Mouse (Mus musculus) monocyte, adult 5-6 weeks (primary cell): ENCODE results near the gene Hba-x. TPM values are rescaled to one million over a fixed set of nuclear protein-coding genes. Genes with fewer than 3 reads are reported as not detected.
A peak's percentile ranks its signal among the peaks of the same experiment; 100 is the strongest.

Experiments used
- ATAC-seq: fragments of 153-309, 156-312 bp; replicated peaks from 2 replicates; pipeline ENCODE4 v1.8.0; 2017; ENCODE audit warnings: mild to moderate bottlenecking; ENCODE audit not compliant: low TSS enrichment, insufficient number of reproducible peaks, severe bottlenecking, poor library complexity, low FRiP score
- total RNA-seq: library from RNA; stranded (forward); fragments of 200-1000, 200-491, 200-594 nt; gene quantifications from 3 replicates; pipeline ENCODE4 v1.2.3, GENCODE M21; 2017

Hba-x gene
- total RNA-seq, 1 experiment from 2014 or later = not detected

DNA sequence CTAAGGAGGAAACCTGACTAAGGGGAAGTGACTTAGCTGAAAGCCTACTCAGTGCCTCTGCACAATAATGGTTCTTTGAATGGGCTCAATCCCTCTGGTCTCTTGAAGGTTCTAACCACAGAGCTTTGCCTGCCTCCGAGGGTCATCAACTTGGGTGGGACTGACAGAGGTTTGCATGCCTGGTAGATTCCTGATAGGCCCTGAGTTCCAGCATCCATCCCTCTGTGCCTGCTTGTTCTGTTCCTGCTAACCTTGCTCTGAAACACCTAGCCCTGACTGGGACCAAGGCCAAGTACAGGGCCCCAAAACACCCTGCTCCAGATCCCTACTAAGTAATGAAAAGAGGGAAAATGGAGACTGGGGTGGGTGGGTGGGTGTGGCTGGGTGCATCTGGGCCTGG is 27.3 kb downstream of the Hba-x start:
- no peak for ATAC-seq

DNA sequence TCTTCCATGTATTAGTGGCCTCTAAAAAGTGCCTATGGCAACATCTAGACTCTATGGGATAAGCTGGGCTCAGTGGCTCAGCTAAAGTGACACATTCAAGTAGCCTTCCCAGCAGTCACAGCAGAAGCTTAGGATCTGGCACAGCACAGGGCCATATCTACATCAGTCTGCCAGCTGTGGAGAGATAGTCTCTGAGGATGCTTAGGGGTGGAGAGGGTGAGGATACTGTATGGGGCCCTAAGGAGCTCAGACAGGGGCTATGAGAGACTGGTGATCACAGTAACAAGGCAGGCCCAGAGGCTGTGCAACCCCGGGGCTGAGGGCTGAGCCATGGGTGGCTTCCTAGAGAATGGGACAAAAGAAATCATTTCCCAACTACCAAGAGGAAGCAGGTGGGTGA is 30.8 kb downstream of the Hba-x start:
- ATAC-seq = no peak

DNA sequence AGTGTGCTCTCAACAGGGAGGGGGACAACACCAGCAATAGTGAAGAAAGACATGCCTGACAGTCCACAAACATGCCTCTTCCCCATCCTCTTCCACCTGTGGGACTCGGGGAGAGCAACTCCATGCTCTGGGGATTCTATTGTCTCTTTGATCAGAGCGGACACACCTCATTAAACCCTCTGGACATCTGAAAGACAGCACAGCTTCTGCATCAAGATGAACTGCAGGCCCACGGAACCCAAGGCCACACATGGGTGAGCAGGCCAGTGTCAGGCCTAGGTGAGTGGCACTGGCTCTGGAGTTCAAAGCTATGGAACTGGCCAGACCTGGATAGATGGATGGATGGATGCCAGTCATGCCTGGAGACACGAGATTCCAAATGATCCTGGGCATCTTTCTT is 33.2 kb downstream of the Hba-x start:
- no peak for ATAC-seq

DNA sequence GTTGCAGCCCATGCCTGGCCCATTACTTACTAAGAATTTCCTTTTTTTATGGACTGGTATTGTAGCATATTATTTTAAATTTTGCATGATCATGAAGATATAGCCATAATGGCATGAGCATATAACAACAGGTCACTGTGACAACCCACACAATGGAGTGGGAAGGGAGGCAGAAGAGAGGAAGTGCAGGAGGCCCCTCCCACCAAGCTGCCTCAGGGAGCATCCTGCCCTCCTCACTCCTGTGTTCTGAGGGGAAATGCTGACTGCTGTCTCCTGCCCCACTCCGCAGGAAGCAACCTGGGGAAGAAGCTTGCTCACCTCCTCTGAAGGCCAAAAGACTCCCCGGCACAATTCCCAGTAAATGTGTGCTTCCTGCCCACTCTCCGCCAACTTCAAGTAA is 33.7 kb downstream of the Hba-x start:
- no peak for ATAC-seq

DNA sequence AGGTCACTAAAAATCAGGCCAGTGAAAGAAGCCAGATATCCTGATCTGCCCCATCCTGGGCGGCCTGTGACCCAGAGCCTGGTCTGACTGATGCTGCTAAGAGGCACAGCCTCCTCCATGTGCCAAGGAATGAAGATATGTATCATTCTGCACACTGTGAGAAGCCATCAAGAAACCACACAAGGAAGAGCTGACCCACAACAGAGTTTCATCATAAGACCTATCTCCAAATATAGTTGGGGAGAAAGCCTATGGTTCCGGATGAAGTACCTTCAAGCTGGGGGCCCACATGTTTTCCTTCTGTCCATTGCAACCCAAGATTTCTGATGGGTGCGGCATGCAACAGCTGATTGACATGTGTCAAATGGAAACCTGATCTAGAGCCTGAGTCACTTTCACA is 39.8 kb downstream of the Hba-x start:
- no peak for ATAC-seq

DNA sequence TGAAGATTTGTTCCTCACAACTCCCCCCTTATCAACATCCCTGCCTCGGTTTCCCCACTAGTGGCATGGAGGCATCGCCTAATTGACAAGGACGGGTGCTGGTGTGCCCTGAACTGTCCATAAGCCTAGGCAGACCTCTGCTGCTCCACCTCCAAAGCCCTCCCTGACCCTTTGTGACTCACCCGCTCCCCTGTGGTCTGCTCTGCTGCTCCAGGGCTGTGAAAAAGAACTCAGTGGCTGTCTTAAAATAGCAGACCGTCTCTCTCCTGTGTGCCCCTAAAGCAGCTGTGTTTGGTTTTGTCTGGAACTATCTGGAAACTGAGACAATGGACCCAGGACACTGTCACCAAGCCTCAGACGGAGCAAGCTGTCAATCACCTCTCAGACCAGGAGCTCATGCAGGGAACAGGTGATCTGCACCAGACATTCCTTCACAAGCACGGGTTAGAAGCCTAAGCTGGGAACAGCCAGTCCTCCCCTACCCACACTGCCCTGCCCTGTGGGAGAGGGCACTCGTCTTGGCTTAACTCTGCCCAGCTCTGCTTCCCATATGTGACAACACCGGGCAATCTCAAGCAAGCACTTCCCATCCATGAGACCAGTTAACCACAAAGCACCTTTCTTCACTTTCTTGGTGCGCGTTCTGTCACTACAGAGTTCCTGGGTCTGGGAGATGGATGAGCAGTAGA is 44.5 kb downstream of the Hba-x start:
- ATAC-seq = no peak

DNA sequence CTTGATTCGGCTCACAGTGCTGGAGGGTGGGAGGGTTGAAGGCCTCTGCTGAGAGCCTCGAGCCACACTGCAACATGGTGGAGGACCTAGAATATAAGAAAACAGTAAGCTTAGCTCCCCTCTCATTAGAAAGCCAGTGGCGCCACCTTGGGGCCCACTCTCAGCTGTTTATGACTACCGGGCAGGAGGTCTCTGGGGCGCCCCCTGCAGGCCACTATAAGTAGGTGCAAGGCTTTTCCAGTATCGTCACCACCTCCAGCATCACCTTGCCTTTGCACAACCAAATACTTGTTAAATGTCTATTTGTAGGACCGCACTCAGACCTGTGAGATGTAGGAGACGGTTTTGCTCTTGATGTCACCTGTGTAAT is 45.0 kb downstream of the Hba-x start:
- peak; percentile 57; the same call in 1 of the 2 replicates for ATAC-seq

DNA sequence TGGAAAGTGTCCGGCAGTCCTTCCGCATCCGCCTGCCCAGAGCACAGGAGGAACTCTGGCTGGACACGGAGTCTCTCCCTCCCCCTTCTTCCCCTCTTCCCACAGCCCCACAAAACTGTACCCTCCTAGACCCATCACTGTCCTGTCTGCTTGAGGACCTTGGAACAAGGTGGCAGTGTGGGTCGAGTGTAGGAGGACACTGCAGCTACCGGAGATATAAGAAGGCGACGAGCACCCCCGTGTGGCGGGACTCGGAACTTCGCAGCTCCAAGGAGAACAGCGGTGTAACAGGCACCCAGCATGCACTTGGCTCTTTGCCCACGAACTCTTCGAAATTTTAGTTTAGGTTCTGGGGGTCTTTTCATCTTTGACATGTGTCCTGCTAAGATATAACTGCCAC is 48.4 kb downstream of the Hba-x start:
- peak; percentile 91 for ATAC-seq

Other genes with a start within 250 kb of the Hba-x start
- 0.11 to 4.6 TPM (median 3.1 TPM) in 3 replicates for gene Il9r, start 76.1 kb upstream of the Hba-x start, total RNA-seq
- gene Snrnp25, start 71.0 kb upstream of the Hba-x start, total RNA-seq = 17.2 to 21.3 TPM (median 19.0 TPM) in 3 replicates
- gene Rhbdf1, start 54.1 kb upstream of the Hba-x start, total RNA-seq = 0.48 to 2.3 TPM (median 1.9 TPM) in 3 replicates
- gene Mpg, start 49.9 kb upstream of the Hba-x start, total RNA-seq = 6.3 to 14.3 TPM (median 9.1 TPM) in 3 replicates
- gene Nprl3, start 8.7 kb upstream of the Hba-x start, total RNA-seq = 15.3 to 23.5 TPM (median 19.7 TPM) in 3 replicates
- gene Hba-a1, start 7.1 kb downstream of the Hba-x start, total RNA-seq = 197 to 2,631 TPM (median 2,328 TPM) in 3 replicates
- 6.8 TPM in 1 of 3 replicates, not detected in the others for gene Hbq1b, start 10.6 kb downstream of the Hba-x start, total RNA-seq
- gene Hba-a2, start 20.1 kb downstream of the Hba-x start, total RNA-seq = 1,478 to 24,418 TPM (median 22,273 TPM) in 3 replicates
- not detected in 3 replicates for gene Hbq1a, start 23.7 kb downstream of the Hba-x start, total RNA-seq
- 0.49 TPM in 1 of 3 replicates, not detected in the others for gene Sh3pxd2b, start 71.4 kb downstream of the Hba-x start, total RNA-seq
- 1.4 to 4.3 TPM (median 2.6 TPM) in 3 replicates for gene Ubtd2, start 179.0 kb downstream of the Hba-x start, total RNA-seq